Mouse (Mus musculus) left cerebral cortex, postnatal 4 days (tissue): ENCODE measurements around the gene Actr5. TPM values are rescaled to one million over a fixed set of nuclear protein-coding genes. Genes with fewer than 3 reads are reported as not detected.

Experiments
- DNase-seq: peaks from one replicate; pipeline ENCODE4 v3.0.0-alpha.2; 2022
- intact Hi-C: fragments of 180-260 bp; cut with DNase I; formaldehyde crosslinking; loops from one replicate; pipeline ENCODE4 v1.15.1; 2025
- total RNA-seq, 2 experiments: library from RNA; stranded (reverse); gene quantifications; 2 replicates each; pipeline ENCODE4 v1.2.3; 2021

The Actr5 gene
- total RNA-seq: 10 to 100 TPM; 14.3 to 15.5 TPM

DNA sequence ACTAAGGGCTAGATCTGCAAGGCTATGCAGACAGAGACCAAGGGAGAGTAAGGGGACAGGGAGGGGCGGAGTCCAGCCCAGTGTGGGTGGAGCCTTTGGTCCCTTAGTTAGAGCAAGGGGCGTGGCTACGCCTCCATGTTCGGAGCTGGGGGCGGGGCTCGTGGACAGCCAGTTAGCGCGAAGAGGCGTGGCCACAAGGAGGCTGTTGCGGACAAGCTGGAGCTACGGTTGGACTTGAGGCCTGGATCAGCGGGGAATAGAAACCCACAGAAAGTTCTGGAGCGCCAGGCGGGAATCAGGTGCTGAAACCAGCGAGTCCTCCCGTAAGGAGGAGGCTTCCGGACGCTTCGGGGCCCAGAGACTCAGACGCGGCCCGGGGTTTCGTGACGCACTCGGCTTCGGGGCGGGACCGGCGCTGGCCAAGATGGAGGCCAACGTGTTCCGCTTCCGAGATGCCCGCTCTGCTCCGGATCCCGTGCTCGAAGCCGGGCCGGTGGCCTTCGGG is at the start of gene Actr5:
Gene Actr5, plus strand, starts transcription at position 171 of the 505 bp plus-strand sequence.
- intact Hi-C loops: loop anchor here (5.0 kb wide), 1 partner anchor 77 kb away; no protein-coding TSS in a partner anchor
- peak; percentile 96 for DNase-seq

DNA sequence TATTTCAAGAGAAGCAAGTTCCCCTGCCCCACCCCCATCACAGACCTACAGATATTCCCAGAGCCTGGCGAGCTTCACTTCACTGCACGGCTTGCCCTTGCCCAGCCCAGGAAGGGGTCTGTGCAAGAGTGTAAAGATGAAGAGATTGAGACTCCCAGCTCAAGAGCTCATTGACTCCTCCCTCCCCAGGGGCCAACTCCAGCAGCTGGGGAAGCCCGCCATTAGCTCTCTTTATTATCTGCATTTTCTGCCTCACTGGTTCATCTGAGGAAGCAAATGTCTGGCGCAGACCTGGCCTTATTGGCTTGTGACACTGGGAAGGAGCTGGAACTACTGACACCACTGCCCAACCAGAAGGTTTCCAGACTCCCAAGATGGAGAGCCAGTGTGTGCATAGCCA is 44.7 kb upstream of the Actr5 start:
- intact Hi-C loops: no loop called here
- DNase-seq: peak; percentile 47

DNA sequence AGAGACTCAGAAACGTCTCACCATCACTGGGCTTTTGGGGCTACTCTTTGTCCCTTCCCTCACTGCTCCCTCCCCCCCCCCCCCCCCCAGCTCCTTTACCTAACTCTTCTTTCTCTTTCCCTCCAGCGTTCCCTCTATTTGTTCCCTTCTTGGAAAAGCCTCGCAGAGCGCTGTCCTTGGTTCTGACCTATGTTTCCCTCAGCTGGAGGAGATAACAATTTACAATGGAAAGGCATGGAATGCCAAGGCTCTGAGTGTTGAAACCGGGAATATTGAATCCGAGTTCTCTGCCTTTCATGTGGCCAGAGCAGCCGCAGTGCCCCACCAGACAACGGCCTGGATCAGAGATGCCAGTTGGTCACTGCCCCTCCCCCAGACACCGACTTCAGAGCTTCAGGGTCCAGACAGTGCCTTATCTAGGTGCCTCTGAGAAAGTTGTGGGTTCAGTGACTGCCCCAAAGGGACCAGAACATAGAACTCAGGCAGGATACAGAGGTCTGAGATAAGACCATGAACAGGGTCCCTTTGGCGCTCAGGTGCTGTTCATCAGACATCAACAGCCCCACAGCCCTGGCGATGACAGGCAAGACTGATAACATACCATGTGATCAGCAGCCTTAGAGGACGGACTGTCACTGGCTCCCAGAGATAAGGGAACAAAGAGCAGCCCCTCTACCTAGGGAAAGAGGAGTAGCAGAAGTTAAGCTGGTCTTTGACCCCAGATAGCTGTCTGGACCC is 39.9 kb upstream of the Actr5 start:
- intact Hi-C loops: no loop called here
- DNase-seq: no peak

DNA sequence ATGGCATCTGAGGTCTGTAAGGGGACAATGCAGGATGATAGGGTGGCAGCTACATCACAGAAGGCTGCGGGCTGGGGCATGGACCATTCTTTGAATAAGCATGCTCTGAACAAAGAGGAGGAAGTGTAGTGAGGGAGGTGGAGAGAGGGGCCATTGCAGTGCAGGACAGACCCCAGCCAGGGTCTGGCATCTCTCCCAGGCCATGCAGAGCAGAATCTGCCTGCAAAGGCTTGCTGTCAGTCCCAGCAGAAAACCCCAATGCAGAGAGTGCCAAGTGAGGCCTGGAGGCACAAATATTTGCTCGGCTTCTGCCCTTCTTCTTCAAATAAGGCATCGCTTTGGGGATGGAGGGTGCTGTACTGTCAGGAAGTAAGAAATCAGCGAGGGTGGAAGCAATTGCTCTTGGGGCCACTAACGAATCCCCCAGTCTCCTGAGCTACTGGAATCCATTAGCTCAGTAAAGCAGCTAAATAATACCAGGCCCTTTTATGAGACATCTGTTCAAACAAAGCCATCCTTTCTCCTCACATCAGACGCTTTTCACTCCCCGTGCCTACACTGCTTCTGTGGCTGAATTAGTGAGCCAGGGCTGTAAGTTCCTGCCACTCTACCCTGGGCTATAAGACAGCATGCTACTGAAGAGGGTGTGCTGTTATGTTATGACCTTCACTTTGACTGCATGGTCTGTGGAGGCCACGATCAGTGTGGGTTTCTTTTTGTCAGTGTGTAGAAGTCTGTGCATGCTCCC is 36.0 kb upstream of the Actr5 start:
- DNase-seq: peak; percentile 69
- intact Hi-C loops: no loop called here

DNA sequence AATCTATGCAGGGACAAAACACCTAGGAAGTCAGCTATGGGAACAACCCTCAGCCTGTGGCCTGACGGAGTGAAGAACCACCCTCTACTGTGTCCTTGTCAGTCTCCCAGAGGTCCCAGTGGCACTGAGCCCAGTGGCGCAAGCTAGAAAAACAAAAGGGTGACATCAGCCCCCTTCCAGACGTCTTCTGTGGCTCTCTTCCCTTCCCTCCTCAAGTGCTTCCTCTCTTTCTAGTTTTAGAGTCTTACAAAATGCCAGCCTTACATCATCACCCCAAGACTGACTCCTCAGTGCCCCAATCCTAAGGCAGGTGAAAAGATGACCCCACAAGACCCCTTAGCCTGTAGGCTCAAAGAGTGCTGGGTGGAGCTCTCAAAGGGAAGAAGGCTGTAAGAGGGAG is 34.2 kb upstream of the Actr5 start:
- intact Hi-C loops: no loop called here

DNA sequence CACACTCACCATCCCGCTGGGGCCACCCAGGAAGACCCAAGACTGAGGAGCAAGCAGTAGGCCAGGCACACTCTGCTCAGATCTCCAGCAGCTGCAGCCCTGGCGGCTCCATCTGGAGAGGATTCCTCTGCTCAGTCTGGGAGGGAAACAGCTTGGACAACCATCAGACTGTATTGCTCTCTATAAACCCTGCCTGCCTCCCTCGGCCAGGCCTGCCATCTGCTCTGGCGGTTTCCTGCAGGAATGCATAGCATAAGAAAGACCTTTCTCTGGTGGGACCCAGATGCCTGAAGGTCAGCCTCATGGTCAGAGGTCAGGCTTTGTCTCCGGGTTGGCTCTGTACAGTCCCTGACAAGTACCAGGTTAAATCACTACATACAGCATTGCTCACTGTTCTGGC is 33.4 kb upstream of the Actr5 start:
- peak; percentile 68 for DNase-seq
- intact Hi-C loops: no loop called here

More for the DNA sequence above, 34.2 kb upstream of the Actr5 start:
- no peak for DNase-seq

DNA sequence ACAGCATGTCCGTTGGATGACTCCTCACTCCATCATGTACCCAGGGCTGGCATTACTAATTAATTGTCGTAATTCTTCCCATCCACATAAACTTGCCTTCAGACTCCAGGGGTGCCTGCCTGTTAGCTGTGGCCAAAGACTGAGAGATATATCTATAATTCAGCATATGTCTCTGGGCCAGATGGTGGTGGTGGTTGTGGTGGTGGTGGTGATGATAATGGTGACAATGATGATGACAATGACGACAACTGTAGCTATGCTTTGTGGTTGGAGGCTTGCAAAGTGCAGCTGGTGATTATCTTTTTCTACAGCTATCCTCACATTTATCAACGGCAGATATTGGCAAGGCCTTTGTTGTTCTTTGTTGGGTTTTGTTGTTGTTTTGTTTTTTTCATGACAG is 31.3 kb upstream of the Actr5 start:
- DNase-seq: no peak
- intact Hi-C loops: no loop called here

DNA sequence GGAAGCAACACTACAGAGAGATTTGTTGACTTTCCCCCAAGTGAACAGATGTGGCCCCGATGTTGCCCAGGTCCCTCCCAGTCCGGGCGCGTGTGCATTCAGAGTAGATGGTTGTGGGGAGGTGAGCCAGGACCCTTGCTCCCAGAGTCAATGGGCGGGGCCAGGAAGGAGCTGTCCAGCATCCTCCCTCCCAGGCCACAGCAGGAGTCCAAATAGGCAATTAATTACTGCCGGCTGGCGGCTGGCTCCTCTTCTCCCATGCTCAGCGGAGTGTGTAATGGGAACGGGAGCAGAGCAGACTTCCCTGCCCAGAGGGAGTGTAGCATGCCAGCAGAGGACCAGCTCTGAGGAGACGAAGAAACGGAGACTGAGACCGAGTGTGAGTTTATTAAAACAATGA is 29.6 kb upstream of the Actr5 start:
- intact Hi-C loops: no loop called here

DNA sequence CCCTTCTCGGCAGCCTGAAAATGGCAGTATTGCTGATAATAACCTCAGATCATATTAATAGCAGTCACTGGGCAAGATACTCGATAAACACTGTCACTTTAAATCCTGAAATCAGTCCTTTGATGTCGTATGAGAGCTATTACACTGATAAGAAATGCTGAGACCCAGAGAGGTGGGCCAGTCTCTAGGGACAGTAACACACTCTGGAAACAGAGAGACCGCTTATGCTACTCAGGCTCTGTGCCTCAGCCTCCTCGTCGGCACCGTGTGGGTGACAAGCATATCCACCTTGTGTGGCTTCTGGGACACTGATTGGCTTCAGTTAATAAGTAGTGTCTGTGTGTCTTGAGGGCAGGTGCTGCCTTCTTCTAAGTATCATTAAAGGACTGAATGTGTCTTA is 29.1 kb upstream of the Actr5 start:
- intact Hi-C loops: no loop called here
- no peak for DNase-seq

More for the DNA sequence above, 29.6 kb upstream of the Actr5 start:
- DNase-seq: peak; percentile 94

DNA sequence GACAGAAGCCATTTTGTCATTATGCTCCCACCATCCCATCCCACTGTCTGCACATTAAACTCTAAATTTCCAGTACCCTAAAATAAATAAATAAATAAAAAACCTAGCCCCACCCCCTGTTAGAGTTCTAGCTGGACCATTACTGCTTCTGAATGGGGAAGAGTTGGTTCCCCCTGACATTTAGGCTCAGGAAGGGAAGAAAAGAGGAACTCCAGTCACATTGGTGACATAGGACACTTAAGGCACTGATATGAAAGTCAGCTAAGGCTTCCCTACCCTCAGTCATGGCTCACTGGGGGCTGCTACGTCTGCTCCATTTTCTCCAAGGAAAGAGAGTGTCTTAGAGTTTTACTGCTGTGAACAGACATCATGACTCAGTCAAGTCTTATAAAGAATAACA is 27.9 kb upstream of the Actr5 start:
- intact Hi-C loops: no loop called here

DNA sequence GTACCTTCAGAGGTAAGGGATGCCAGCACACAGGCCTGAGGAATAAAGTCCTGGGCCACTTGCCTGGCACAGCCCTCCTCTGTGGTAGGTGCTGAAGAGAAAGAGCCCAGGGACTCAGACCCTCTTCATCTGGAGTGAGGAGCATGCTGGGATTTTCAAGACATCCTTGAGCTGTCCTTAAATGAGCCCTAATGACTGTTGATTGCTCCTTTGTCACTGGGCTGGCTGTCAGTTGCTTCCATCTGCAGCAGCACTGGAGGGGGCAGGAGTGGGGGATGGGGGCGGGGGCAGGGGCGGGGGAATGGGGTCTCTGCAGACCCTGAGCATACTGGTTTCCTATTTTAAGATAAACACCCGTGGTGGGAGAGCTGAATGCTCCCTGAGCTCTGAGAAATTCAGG is 24.2 kb upstream of the Actr5 start:
- no peak for DNase-seq
- intact Hi-C loops: no loop called here

More for the DNA sequence above, 27.9 kb upstream of the Actr5 start:
- no peak for DNase-seq

DNA sequence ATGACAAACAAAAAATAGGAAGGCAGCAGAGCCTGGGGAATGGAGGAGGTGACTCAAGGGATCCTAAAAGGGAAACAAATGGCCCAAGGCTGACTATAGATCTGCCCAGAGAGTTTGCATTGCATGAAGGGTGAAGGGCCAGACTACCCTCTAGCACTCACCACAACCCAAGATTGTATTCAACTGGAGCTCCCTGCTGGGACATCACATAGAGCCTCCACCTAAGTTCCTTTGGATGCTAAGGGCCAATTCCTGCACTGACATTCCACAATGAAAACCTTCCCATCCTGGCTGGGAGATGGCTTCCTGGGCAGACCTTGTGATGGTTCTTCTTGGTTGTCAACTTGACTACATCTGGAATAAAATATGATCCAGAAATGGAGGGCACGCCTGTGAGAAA is 23.4 kb upstream of the Actr5 start:
- intact Hi-C loops: no loop called here
- DNase-seq: no peak

DNA sequence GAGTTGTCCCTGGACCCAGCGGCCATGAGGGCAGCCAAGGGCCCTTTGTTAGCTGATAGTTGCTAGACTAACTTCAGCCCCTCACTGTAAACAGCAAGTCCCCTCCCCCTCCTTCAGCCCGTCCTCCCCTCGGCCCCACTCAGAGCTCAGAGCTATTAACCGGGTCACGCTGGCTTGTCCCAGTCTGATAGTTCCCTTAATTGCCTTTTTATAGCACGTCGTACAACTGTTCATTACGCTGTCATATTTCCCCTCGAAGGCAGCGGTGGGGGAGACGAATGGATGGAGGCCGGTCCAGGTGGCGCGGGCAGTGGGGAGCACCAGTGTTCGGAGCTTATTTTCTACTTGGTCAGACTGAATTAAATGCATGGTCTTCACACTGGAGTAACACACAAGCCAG is 22.0 kb upstream of the Actr5 start:
- peak; percentile 47 for DNase-seq
- intact Hi-C loops: no loop called here

DNA sequence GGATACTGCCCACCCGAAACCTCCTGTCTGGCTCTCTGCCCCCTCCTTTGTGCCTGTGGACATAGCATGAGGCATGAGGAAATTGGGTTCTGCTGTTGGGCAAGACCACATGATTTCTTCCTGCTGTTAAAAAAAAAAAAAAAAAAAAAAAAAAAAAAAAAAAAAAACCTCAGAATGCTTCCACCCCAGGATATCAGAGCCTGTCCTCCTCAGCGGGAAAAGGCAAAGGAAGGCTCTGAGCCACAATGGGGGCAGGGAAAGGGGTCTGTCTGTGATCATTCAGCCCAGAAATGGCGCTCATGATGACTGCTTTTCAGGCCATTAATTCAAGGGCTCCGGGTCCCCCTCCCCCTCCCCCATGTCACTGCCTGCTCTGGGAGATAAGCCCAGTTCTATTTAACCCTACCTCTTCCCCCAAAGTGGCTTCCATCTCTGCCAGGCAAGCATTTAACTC is 18.1 kb upstream of the Actr5 start:
- intact Hi-C loops: loop anchor here (5.0 kb wide), 1 partner anchor 44 kb away; no protein-coding TSS in a partner anchor
- peak; percentile 61 for DNase-seq

DNA sequence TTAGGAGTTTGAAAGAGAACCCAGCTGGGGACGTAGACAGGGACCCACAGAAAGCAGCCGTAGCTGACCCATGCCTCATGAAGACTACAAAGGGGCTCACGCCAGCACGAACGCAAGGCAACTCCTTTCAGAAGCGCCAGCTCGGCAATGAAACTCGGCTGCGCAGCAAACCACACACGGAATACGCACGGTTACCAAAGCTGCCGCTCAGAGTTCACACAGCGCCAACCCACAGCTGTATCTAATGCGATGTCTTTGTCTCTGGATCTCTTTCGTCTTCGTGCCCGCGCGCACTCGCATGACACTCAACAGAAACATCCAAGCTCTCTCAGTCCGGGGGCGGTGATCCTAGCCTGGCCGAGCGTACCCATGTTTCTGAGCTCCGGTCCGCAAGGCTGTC is 15.0 kb upstream of the Actr5 start:
- DNase-seq: no peak
- intact Hi-C loops: loop anchor here (5.0 kb wide), 2 partner anchors 47 to 57 kb away; no protein-coding TSS in a partner anchor

DNA sequence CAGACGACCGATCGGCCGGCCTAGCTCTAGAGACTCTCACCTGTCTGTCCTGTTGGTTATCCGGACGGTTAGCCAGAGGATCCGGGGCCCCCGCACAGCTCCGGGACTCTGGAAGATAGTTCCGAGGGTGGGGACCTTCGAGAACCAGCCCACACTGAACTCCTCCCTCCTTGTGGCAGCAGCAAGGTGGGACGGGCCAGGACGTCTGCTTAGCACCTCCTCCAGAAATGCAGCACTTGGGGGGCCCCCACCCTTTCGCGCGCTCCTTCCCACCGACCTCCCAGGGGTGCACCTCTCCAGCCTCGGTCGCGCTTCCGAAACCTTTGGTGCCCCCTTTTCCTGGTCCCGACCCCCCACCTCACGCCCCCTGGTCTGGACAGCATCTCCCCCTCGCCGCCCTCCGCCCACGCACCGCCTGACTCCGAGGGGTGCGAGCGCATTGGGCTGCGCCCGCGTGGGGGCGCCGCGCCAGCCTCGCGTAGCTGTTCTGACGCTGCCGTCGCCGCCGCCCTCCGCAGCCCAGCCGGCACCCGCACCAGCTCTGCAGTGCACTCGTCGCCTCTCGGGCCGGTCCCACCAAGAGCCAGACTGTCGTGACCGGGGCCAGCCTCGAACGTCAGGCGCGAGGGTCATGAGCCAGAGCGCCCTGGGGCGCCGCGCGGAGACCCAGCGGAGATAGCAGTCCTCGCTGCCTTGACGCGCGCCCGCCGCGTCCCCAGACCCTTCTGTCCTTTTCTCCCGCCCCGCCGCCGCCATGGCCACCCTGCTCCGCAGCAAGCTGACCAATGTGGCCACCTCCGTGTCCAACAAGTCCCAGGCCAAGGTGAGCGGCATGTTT is 14.0 kb upstream of the Actr5 start, which contains the start of gene Slc32a1:
Gene Slc32a1, plus strand, starts transcription at position 280 of the 838 bp plus-strand sequence.
- peak; percentile 41 for DNase-seq
- intact Hi-C loops: loop anchor here (5.0 kb wide), 1 partner anchor 58 kb away; no protein-coding TSS in a partner anchor

DNA sequence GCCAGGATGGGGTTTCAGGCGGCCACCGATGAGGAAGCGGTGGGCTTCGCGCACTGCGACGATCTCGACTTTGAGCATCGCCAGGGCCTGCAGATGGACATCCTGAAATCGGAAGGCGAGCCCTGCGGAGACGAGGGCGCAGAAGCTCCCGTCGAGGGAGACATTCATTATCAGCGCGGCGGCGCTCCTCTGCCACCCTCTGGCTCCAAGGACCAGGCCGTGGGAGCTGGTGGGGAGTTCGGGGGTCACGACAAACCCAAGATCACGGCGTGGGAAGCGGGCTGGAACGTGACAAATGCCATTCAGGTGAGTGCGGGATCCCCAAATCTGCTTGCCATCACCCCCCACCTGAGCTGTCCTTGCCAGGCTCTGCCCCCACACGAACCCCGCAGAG is 13.4 kb upstream of the Actr5 start:
- intact Hi-C loops: loop anchor here (5.0 kb wide), 1 partner anchor 59 kb away; no protein-coding TSS in a partner anchor
- DNase-seq: no peak

DNA sequence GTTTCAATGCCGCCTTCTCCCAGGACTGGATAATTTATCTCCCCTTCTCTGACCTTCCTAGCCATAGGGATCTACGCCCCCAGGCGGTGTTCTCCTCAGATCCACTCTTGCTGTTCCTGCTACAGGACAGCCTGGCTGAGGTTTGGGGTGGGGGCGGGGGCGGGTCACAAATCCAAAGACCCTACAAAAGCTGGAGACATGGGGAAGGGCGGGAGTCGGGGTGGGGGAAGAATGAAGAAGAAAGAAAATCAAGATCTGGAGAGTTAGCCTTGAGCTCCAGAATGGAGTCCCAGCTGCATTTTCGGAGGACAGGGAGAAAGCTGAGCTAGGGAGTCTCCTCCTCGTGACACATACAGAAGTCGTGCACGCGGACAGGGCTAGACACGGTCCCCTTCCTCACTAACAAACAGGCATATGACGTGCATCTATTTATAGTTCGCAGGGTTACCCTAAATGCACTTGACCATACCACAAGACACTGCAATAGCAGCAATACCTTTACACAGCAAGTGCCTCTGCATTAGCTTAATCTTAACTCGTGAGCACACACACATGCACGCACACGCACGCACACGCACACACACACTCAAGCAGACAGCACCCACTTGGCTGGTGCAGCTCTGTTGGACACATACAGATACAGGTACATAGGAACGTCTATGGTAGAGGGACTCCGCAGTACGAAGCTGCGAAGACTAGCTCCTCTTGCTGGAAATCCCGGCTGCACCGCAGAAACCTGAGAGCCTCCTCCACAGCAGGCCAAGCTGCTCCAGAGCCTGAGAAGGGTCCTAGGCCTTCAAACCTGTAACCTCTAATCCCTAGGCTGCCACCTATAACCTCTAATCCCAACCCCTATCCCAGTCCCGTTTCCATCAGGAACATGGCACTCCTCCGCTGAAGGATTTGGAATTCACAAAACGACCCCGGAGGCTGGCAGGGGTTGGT is 12.7 kb upstream of the Actr5 start:
- no peak for DNase-seq
- intact Hi-C loops: loop anchor here (5.0 kb wide), 1 partner anchor 60 kb away; no protein-coding TSS in a partner anchor

DNA sequence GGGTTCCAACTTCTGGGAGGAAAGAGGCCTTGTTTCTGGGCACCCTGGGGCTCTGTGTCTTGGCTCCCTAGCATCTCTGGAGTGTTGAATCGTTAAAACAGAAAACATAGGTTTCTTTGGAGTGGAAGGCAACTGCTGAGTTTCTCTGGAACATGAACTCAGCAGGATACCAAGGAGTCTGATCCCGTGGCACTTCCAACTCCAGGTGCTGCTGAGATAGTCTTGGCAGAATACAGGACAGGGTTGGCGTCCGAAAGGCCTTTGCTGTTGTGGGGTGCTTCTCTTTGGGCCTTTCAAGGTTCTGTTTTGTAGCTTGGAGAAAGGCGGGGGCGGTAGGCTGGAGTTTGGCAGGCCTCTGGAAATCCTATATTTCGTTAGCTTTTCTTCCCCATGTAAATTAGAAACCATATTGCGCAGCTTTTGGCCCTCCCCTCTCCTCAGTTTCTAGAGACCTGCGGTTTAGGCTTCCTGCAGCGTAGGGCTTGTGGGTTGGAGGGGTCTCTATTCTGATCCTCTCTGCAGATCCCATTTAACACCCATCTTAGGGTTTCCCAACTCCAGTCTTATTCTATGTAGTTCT is 11.9 kb upstream of the Actr5 start:
- DNase-seq: peak; percentile 7
- intact Hi-C loops: loop anchor here (5.0 kb wide), 1 partner anchor 60 kb away; no protein-coding TSS in a partner anchor
